In genomic region chr4:110119438-110119837, GRCm38 (mm10) we compare ENCODE assay signal across 9 mouse cellular contexts.
DNase-seq lines count a peak whose midpoint lies in the region; ATAC-seq and TF ChIP-seq lines count a peak whose summit lies in the region.
"Had no signal": no experiment of that assay in that cellular context is flagged by ENCODE, and none has a peak within 500 bp of the region (broad histone marks: within the 10 kb centered on the region; RNA-seq: fewer than 3 reads in every experiment).

No protein-coding gene starts in this region.

- H3K36me3 ChIP-seq in forebrain, embryonic 14.5 days (ENCODE audit: control insufficient read depth, insufficient read depth, low read length), result no peaks in the 10 kb centered on the region
- no peaks in the 10 kb centered on the region for H3K36me3 ChIP-seq in forebrain, embryonic 13.5 days (ENCODE audit: poor library complexity, severe bottlenecking)
- no peaks in the 10 kb centered on the region for H3K36me3 ChIP-seq in kidney, postnatal 0 days (ENCODE audit: insufficient read depth, low read length)

- no peak overlapping the region for H3K4me3 ChIP-seq in forebrain, embryonic 14.5 days (ENCODE audit: low read depth, low read length)
- no peak overlapping the region for H3K4me3 ChIP-seq in forebrain, embryonic 13.5 days
- no peak overlapping the region for H3K4me3 ChIP-seq in kidney, postnatal 0 days (replicated peaks; ENCODE audit: low read depth, low read length)

- TF ChIP-seq CTCF in kidney, postnatal 0 days (IDR thresholded peaks at IDR 0.05; ENCODE audit: low read depth), result no peak

- H3K9ac ChIP-seq in forebrain, embryonic 14.5 days (ENCODE audit: low read length), result no peak overlapping the region
- no peak overlapping the region for H3K9ac ChIP-seq in forebrain, embryonic 13.5 days
- H3K9ac ChIP-seq in kidney, postnatal 0 days (ENCODE audit: low read depth, low read length), result no peak overlapping the region

- no peak overlapping the region for H3K4me2 ChIP-seq in forebrain, embryonic 14.5 days (ENCODE audit: low read length)
- no peak overlapping the region for H3K4me2 ChIP-seq in forebrain, embryonic 13.5 days
- H3K4me2 ChIP-seq in kidney, postnatal 0 days (ENCODE audit: low read length), result no peak overlapping the region

- whole genome bisulfite sequencing in forebrain, embryonic 14.5 days, result 39% methylated on average over 9 of the region's 9 CpGs
- 41% methylated on average over 9 of the region's 9 CpGs for WGBS in forebrain, embryonic 13.5 days
- WGBS in kidney, postnatal 0 days, result 18% methylated on average over 9 of the region's 9 CpGs

- H3K4me1 ChIP-seq in forebrain, embryonic 14.5 days (ENCODE audit: control insufficient read depth, insufficient read depth, low read length), result no peaks in the 10 kb centered on the region; the same call in 1 of the 2 replicates
- 0 out of 2 replicates have a peak, but pooled peaks cover 10% of the 10 kb centered on the region for H3K4me1 ChIP-seq in forebrain, embryonic 13.5 days
- no peaks in the 10 kb centered on the region for H3K4me1 ChIP-seq in kidney, postnatal 0 days (replicated peaks; ENCODE audit: insufficient read depth, low read length)

- no peak for ATAC-seq in forebrain, embryonic 14.5 days
- no peak for ATAC-seq in forebrain, embryonic 13.5 days
- no peak for ATAC-seq in kidney, postnatal 0 days (replicated peaks; ENCODE audit: low FRiP score, low read depth)

- peak; percentile 53 for DNase-seq in forebrain, embryonic 14.5 days (ENCODE audit: low spot score)
- DNase-seq in thymus, postnatal 4 days, result peak; percentile 27
- no peak for DNase-seq in thymus, postnatal 25 days
- peak; percentile 83 for DNase-seq in kidney, postnatal 0 days (ENCODE audit: low spot score)
- no peak for DNase-seq in layer of hippocampus, adult 9-10 months (ENCODE audit: low spot score)
- DNase-seq in layer of hippocampus, adult 18-20 months (ENCODE audit: low spot score in 2 of 2), result no peak
- no peak for DNase-seq in cerebellum, postnatal 36 days
- DNase-seq: cerebellum, postnatal 25 days had no signal

- no peak overlapping the region for H3K27ac ChIP-seq in forebrain, embryonic 14.5 days (ENCODE audit: low read depth, low read length)
- no peak overlapping the region for H3K27ac ChIP-seq in forebrain, embryonic 13.5 days
- no peak overlapping the region for H3K27ac ChIP-seq in kidney, postnatal 0 days

- H3K27me3 ChIP-seq in forebrain, embryonic 14.5 days (replicated peaks; ENCODE audit: control insufficient read depth, insufficient read depth, low read length), result no peaks in the 10 kb centered on the region
- no peaks in the 10 kb centered on the region for H3K27me3 ChIP-seq in forebrain, embryonic 13.5 days
- no peaks in the 10 kb centered on the region for H3K27me3 ChIP-seq in kidney, postnatal 0 days (ENCODE audit: insufficient read depth, low read length)

- H3K9me3 ChIP-seq in forebrain, embryonic 14.5 days (replicated peaks; ENCODE audit: control insufficient read depth, low read length), result no peaks in the 10 kb centered on the region
- H3K9me3 ChIP-seq in forebrain, embryonic 13.5 days (replicated peaks), result no peaks in the 10 kb centered on the region
- no peaks in the 10 kb centered on the region for H3K9me3 ChIP-seq in kidney, postnatal 0 days (replicated peaks; ENCODE audit: low read length)

Comparison
In these comparisons a context has a peak if more than half of its experiments do, and no peak if none do; other contexts are left out.
1. DNase-seq: peak in forebrain, embryonic 14.5 days (single experiment), thymus, postnatal 4 days (single experiment) and kidney, postnatal 0 days (single experiment); none in thymus, postnatal 25 days (single experiment), layer of hippocampus, adult 9-10 months (single experiment), layer of hippocampus, adult 18-20 months (0 of 2) and cerebellum, postnatal 36 days (0 of 2).